Mouse (Mus musculus) limb, embryonic 11.5 days (tissue): ENCODE data around the gene Mafk. TPM values are rescaled to one million over a fixed set of nuclear protein-coding genes. Genes with fewer than 3 reads are reported as not detected.

Source experiments
- ATAC-seq: fragments of 200-750 bp; cut with Nextera tagmentation; 2 replicates; pipeline ENCODE4 v1.8.0; 2017; ENCODE audit warnings: low read depth; ENCODE audit not compliant: insufficient number of reproducible peaks, low FRiP score, low TSS enrichment
- DNase-seq: peaks from one replicate; pipeline ENCODE4 v3.0.0-alpha.2; 2015; ENCODE audit warnings: low spot score
- H3K27ac ChIP-seq: fragments of 300-500 bp; sonication (generic); replicated peaks from 2 replicates; pipeline ENCODE4 v1.5.1; 2014; ENCODE audit warnings: low read depth, mild to moderate bottlenecking, low read length
- H3K27me3 ChIP-seq: fragments of 300-500 bp; sonication (generic); 2 replicates; pipeline ENCODE4 v1.6.1; 2014; ENCODE audit warnings: mild to moderate bottlenecking, low read length, mixed read lengths; ENCODE audit not compliant: control insufficient read depth, insufficient read depth
- H3K36me3 ChIP-seq: fragments of 300-500 bp; sonication (generic); 2 replicates; pipeline ENCODE4 v1.6.1; 2014; ENCODE audit warnings: mild to moderate bottlenecking, low read length, moderate library complexity, mixed read lengths; ENCODE audit not compliant: control insufficient read depth, insufficient read depth
- H3K4me1 ChIP-seq: fragments of 300-500 bp; sonication (generic); 2 replicates; pipeline ENCODE4 v1.6.1; 2014; ENCODE audit warnings: low read length, mixed read lengths; ENCODE audit not compliant: control insufficient read depth, insufficient read depth
- H3K4me2 ChIP-seq: fragments of 300-500 bp; sonication (generic); 2 replicates; pipeline ENCODE4 v1.6.1; 2014; ENCODE audit warnings: low read depth, mild to moderate bottlenecking, moderate library complexity; ENCODE audit not compliant: severe bottlenecking
- H3K4me3 ChIP-seq: fragments of 300-500 bp; sonication (generic); 2 replicates; pipeline ENCODE4 v1.5.1; 2014; ENCODE audit warnings: low read depth, low read length
- H3K9ac ChIP-seq: fragments of 300-500 bp; sonication (generic); 2 replicates; pipeline ENCODE4 v1.6.1; 2014; ENCODE audit warnings: mild to moderate bottlenecking, low read length
- H3K9me3 ChIP-seq: fragments of 300-500 bp; sonication (generic); 2 replicates; pipeline ENCODE4 v1.6.1; 2016; ENCODE audit warnings: low read length; ENCODE audit not compliant: control insufficient read depth
- WGBS: fragments of 180-500 bp; shearing (Covaris S2); extraction: QIAGEN DNeasy Blood & Tissue Kit; methylation state at CpG from one replicate; pipeline ENCODE4 v1.1.7; 2014; 5-methylcytosine and 5-hydroxymethylcytosine counted together
- polyA plus RNA-seq: library from polyadenylated mRNA; unstranded; fragments of >200 nt; fragmentation: Nextera tagmentation; extraction: Ambion mirVana; gene quantifications from 2 replicates; pipeline ENCODE4 v1.2.1, GENCODE M21; 2014

The Mafk gene
- polyA plus RNA-seq, 1 experiment from 2014 or later, result 4.6 TPM

DNA sequence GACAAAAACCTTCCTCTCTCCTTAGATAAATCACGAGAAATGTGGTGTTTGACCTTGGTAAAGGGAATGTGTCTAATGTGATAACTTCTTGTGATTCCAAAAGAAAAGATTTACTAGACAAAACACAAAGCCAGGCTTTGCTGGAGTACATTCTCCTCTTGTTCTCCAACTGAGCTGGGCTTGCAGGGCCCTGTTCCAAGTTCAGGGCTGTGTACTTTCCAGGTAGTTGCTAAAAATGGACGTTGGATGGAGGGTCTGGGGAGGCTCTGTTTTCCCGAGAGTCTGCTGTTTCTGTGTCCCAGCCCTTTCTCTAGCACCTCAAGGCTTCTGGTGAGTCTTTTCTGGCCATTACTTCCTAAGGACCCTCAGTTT lies 1.6 kb downstream of the Mafk start:
- Histone ChIP-seq H3K27ac (no peak overlapping the region), H3K4me3 (no peak overlapping the region), H3K9ac (no peak overlapping the region), H3K4me1 (peaks cover 15% of the 10 kb centered on the region; the same call in 1 of the 2 replicates), H3K27me3 (no peaks in the 10 kb centered on the region), H3K4me2 (no peak overlapping the region), H3K9me3 (no peaks in the 10 kb centered on the region), H3K36me3 (no peaks in the 10 kb centered on the region)
- no peak for DNase-seq
- ATAC-seq, result no peak
- 63% methylated on average over 3 of the region's 3 CpGs for WGBS

DNA sequence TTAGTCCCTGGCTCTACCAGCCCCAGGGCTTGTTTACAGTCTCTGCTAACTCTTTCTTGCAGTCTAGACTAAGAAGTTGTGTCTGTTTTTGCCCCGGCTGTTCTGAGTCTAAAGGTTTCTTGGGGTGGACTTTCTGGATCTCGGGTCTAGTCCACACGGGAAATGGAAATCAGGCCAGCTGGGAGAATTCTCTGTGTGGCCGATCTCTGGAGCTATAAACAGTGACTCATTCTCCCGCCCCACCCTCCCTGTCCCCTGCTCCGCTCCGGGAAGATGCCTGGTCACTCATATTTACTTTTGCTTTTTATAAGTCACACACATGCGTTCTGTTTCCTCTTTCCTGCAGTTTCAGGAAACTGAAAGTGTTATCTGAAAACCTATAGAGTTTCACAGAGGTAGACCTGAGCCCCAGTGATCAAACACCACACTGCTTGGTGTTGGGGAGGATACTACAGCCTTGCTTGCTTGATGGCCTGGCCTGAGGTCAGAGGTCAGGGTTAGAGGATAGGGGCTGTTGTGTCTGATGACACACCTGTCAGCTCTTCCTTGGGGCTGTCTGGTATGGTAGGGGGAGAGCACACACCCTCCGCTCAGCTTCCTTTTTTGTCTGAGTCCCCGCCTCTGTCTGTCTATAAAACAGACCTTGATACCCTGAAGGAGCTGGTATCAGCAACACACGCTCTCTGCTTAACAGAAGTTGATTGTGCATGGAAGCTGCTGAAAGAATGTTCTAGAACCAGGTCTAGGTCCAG lies 2.2 kb downstream of the Mafk start:
- H3K27me3 ChIP-seq, result no peaks in the 10 kb centered on the region
- no peaks in the 10 kb centered on the region for H3K36me3 ChIP-seq
- DNase-seq (no peak), ATAC-seq (no peak)
- H3K27ac ChIP-seq, result no peak overlapping the region
- no peak overlapping the region for H3K9ac ChIP-seq
- no peak overlapping the region for H3K4me3 ChIP-seq
- 72% methylated on average over 11 of the region's 11 CpGs for WGBS
- no peak overlapping the region for H3K4me2 ChIP-seq
- H3K9me3 ChIP-seq, result no peaks in the 10 kb centered on the region
- peaks cover 18% of the 10 kb centered on the region; the same call in 1 of the 2 replicates for H3K4me1 ChIP-seq

DNA sequence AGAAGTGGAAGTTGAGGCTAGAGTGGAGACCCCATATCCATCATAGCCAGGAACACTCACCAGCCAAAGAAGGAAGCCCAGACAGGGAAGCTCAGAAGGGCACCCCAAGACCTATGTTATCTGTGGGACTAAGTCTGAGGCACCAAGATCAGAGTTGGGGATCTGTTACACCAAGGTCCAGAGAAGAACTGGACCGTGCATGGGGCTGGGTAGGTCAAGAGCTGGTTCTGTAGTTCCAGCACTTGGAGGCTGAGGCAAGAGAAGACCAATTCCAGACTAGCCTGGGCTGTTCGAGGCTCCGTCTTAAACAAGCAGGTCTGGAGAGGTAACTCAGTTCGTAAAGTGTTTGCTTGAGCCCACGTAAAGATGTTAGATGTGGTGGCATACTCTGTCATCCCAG lies 2.8 kb downstream of the Mafk start:
- Histone ChIP-seq H3K36me3 (no peaks in the 10 kb centered on the region), H3K9me3 (no peaks in the 10 kb centered on the region), H3K4me3 (no peak overlapping the region), H3K4me2 (no peak overlapping the region), H3K27ac (no peak overlapping the region), H3K27me3 (no peaks in the 10 kb centered on the region), H3K4me1 (peaks cover 18% of the 10 kb centered on the region; the same call in 1 of the 2 replicates), H3K9ac (no peak overlapping the region)
- ATAC-seq (no peak), DNase-seq (no peak)
- WGBS, result 83% methylated on average over 5 of the region's 5 CpGs

DNA sequence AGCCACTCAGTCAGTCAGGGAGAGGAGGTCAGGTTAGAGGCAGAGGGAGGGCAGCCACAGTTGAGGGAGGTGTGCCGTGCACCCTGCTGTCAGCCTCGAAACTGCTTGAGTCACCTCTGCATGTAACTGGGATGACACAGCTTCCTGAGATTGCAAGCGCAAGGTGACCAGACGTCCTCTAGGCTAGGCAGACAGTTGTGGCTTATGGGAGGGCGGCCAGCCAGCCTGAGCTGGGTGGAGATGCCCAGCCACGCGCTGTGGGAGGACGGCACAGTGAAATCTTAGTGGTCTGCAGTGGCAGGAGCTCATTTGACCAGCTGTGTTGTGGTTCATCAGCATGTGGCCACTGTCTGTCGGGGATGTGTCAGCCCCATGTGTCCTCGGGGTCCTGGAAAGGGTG lies 3.6 kb downstream of the Mafk start:
- no peaks in the 10 kb centered on the region for H3K9me3 ChIP-seq
- ATAC-seq, result no peak
- no peaks in the 10 kb centered on the region; the same call in 1 of the 2 replicates for H3K36me3 ChIP-seq
- H3K27me3 ChIP-seq, result no peaks in the 10 kb centered on the region
- no peak for DNase-seq
- no peak overlapping the region for H3K4me2 ChIP-seq
- H3K4me3 ChIP-seq, result no peak overlapping the region
- H3K27ac ChIP-seq, result no peak overlapping the region
- H3K4me1 ChIP-seq, result peaks cover 18% of the 10 kb centered on the region; the same call in 1 of the 2 replicates
- no peak overlapping the region for H3K9ac ChIP-seq
- 68% methylated on average over 10 of the region's 10 CpGs for WGBS

DNA sequence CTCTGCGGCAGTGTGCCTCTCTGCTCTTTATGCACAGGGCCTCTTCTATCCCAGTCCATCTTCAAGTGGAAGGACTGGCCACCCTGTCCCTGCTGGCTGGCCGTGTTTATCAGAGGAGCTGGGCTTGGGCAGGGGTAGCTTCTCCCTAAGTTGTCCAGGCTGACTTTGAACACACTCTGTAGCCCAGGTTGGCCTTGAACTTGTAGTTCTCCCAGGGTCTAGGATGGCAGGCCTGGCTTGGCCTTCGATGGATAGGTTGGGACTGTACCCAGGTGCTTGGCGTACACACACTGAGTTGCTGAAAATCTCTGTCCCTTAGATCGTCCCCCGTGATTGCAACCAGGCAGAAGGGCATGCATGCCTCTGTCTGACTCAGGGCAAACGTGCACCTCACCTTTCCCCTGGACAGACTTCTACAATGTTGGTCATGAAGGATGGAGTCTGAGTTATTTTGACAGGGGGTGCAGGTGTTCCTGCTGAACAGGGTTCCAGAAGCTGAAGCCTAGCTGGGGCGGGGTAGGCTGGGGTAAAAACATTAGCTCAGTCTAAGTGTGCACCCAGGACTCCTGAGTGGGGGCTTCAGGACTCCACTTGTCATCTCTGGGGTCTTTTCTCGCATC lies 4.8 kb downstream of the Mafk start:
- Histone ChIP-seq H3K4me1 (peaks cover 18% of the 10 kb centered on the region; the same call in 1 of the 2 replicates), H3K27ac (no peak overlapping the region), H3K9me3 (no peaks in the 10 kb centered on the region), H3K9ac (no peak overlapping the region), H3K27me3 (no peaks in the 10 kb centered on the region), H3K4me2 (no peak overlapping the region), H3K4me3 (no peak overlapping the region), H3K36me3 (peaks cover 3% of the 10 kb centered on the region; the same call in 1 of the 2 replicates)
- ATAC-seq (no peak), DNase-seq (no peak)
- 84% methylated on average over 9 of the region's 9 CpGs for WGBS

DNA sequence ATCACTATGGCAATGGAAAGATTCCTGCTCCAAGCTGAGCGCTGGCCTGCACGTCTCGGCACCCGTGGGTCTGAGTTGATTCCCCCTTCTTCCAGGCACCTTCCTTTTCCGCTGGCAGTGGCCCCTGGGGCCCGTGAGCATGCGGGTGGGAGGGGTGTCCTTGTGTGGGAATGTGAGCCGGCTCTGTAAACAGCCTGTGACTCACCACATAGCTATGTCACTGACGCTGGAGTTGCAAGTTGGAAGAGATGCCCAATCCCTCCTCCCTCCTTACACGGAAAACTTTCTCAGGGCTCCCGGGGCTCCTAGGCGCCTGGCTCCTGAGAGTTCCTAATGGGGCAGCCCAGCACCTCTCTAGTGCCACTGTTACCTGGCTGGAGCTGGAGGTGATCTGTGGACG lies 5.6 kb downstream of the Mafk start:
- Histone ChIP-seq H3K9ac (no peak overlapping the region), H3K9me3 (no peaks in the 10 kb centered on the region), H3K4me1 (peaks cover 17% of the 10 kb centered on the region; the same call in 1 of the 2 replicates), H3K27me3 (no peaks in the 10 kb centered on the region), H3K36me3 (peaks cover 3% of the 10 kb centered on the region; the same call in 1 of the 2 replicates), H3K4me3 (no peak overlapping the region), H3K27ac (no peak overlapping the region), H3K4me2 (no peak overlapping the region)
- 27% methylated on average over 13 of the region's 13 CpGs for WGBS
- no peak for ATAC-seq
- DNase-seq, result peak; percentile 36

DNA sequence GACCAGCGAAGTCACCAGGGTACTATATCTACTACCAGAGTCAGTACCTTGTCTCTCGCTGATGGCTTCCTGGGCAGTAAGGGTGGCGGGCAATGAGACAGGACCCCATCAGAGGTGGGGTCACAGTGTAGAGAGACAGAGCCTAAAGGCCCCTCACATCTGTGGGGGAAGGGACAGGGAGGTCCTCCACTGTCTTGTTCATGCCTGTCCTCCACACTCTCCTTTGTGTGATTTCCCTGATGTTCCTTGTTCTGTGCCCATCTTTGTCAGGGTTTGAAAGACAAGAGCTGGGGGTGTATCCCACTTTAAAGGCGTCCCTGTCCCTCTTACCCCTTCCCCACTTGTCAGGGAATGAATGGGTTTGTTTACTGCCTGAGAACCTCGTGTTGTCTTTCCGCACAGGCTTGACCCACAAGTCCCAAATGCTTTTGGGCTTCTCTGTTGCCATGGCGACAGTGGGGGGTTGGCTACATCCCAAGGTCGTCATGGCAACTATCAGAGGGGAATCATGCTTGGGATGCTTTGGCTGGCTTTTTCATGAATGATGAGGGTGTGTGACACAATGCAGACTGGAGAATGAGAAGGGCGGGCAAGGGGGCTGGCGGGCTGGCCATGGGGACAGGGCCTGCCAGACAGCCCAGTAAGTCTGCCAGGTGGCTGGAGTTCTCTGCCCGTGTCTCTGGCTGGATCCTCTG lies 6.3 kb downstream of the Mafk start:
- Histone ChIP-seq H3K27me3 (no peaks in the 10 kb centered on the region), H3K27ac (no peak overlapping the region), H3K4me1 (peaks cover 16% of the 10 kb centered on the region; the same call in 1 of the 2 replicates), H3K4me3 (no peak overlapping the region), H3K4me2 (no peak overlapping the region), H3K36me3 (peaks cover 3% of the 10 kb centered on the region; the same call in 1 of the 2 replicates), H3K9ac (no peak overlapping the region), H3K9me3 (no peaks in the 10 kb centered on the region)
- whole genome bisulfite sequencing, result 40% methylated on average over 11 of the region's 11 CpGs
- no peak for ATAC-seq
- DNase-seq, result peak; percentile 46

DNA sequence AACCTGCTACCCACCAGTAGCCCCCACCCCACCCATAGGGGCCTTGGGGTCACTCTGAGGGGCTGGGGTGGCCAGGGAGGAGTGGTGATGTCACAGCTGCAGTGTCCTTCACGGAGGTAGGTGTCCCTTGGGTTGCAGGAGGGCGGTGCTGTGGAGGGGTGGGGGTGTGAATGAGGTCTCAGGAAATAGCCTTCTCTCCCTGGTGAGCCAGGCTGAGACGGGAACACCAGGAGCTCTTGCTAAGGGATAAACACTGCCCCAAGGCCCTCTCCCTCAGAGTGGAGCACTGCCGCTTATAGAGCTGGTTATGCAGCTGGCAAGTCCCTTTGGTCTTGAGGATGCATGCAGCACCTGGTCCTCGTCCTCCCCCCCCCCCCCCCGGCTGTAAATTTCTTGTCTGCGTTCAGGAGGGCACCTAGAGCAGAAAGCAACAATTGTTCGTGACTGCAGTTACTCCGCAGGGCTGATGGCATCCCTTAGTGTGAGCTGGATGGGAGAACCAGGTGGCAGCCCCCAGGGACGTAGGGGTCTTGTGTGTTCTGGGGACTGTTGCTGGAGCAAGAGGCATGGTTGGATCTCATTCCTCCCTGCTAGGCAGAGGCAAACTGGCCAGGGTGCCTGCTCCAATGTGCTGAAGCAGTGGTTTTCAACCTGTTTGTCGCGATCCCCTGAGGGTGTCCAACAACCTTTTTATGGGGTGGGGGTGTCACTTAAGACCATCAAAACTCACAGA lies 7.0 kb downstream of the Mafk start:
- DNase-seq (peak; percentile 19), ATAC-seq (no peak)
- H3K4me1 ChIP-seq, result peaks cover 18% of the 10 kb centered on the region; the same call in 1 of the 2 replicates
- no peaks in the 10 kb centered on the region for H3K27me3 ChIP-seq
- H3K4me3 ChIP-seq, result no peak overlapping the region
- H3K4me2 ChIP-seq, result no peak overlapping the region
- no peak overlapping the region for H3K9ac ChIP-seq
- peaks cover 3% of the 10 kb centered on the region; the same call in 1 of the 2 replicates for H3K36me3 ChIP-seq
- 40% methylated on average over 12 of the region's 12 CpGs for WGBS
- no peaks in the 10 kb centered on the region for H3K9me3 ChIP-seq
- no peak overlapping the region for H3K27ac ChIP-seq
